In the genomic region with DNA sequence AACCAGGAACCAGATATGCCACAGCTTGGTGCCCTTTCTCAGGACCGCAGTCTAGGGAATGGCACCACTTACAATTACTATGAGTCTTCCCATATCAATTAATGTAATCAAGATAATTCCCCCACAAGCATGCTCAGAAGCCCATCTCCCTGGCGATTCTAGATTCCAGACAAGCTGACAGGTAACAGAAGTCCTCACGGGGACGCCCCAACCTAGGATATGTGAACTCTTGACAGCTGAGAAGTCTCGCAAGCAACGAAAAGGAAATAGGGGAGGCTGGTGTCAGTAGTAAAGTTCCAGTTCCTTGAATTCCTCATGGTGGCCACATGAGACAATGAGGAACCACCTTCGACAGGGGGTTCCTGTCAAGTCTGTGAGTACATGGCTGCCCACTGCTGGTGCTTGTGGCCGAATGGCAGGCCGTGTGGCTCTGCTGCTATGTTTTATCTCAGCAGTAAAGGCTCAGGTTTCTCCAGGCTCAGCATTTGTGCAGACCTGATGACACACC, we compare ENCODE assay signal across 15 mouse cellular contexts. TPM values are rescaled to one million over a fixed set of nuclear protein-coding genes. Genes with fewer than 3 reads are reported as not detected.
A peak's percentile ranks its signal among the peaks of the same experiment; 100 is the strongest.
DNase-seq lines count a peak whose midpoint lies in the region; ATAC-seq and TF ChIP-seq lines count a peak whose summit lies in the region.
"Had no signal": no experiment of that assay in that cellular context is flagged by ENCODE, and none has a peak within 500 bp of the region (broad histone marks: within the 10 kb centered on the region; RNA-seq: fewer than 3 reads in every experiment).

No protein-coding gene starts in this region.

- H3K4me2 ChIP-seq in intestine, postnatal 0 days (replicated peaks; ENCODE audit: low read depth), result no peak overlapping the region
- no peak overlapping the region for H3K4me2 ChIP-seq in intestine, embryonic 16.5 days (ENCODE audit: low read depth, low read length)
- H3K4me2 ChIP-seq in lung, postnatal 0 days (replicated peaks; ENCODE audit: low read depth, low read length), result no peak overlapping the region
- H3K4me2 ChIP-seq: forebrain, embryonic 15.5 days; heart, embryonic 12.5 days; liver, embryonic 13.5 days had no signal

- no peak for TF ChIP-seq POLR2A in bone marrow macrophage, adult 2 months (IDR thresholded peaks at IDR 0.05; ENCODE audit: borderline replicate concordance, low read depth, low read length)

- H3K27me3 ChIP-seq in intestine, postnatal 0 days (replicated peaks; ENCODE audit: control insufficient read depth, insufficient read depth, low read length), result no peaks in the 10 kb centered on the region
- no peaks in the 10 kb centered on the region for H3K27me3 ChIP-seq in intestine, embryonic 16.5 days (replicated peaks; ENCODE audit: control insufficient read depth, insufficient read depth, low read length)
- H3K27me3 ChIP-seq in lung, postnatal 0 days (replicated peaks; ENCODE audit: insufficient read depth, low read length), result no peaks in the 10 kb centered on the region
- H3K27me3 ChIP-seq: liver, embryonic 13.5 days had no signal

- no peak overlapping the region for H3K4me3 ChIP-seq in intestine, postnatal 0 days (ENCODE audit: low read depth, low read length)
- no peak overlapping the region for H3K4me3 ChIP-seq in intestine, embryonic 16.5 days (ENCODE audit: low read length)
- no peak overlapping the region for H3K4me3 ChIP-seq in lung, postnatal 0 days (ENCODE audit: low read depth, low read length)
- H3K4me3 ChIP-seq in bone marrow macrophage, adult 2 months (ENCODE audit: insufficient read depth, low read length), result no peak overlapping the region
- H3K4me3 ChIP-seq: forebrain, embryonic 15.5 days; heart, embryonic 12.5 days; liver, embryonic 13.5 days; megakaryocyte, embryonic 14.5 days had no signal

- no peaks in the 10 kb centered on the region; the same call in 1 of the 2 replicates for H3K4me1 ChIP-seq in intestine, postnatal 0 days (replicated peaks; ENCODE audit: control insufficient read depth, insufficient read depth, low read length)
- peaks cover 5% of the 10 kb centered on the region; the same call in 1 of the 2 replicates for H3K4me1 ChIP-seq in intestine, embryonic 16.5 days (ENCODE audit: control insufficient read depth, insufficient read depth, low read length)
- no peaks in the 10 kb centered on the region for H3K4me1 ChIP-seq in lung, postnatal 0 days (ENCODE audit: insufficient read depth, low read depth, low read length)
- peaks cover 9% of the 10 kb centered on the region for H3K4me1 ChIP-seq in bone marrow macrophage, adult 2 months (ENCODE audit: control insufficient read depth, insufficient read depth, low read length)
- H3K4me1 ChIP-seq: forebrain, embryonic 15.5 days had no signal

- peak; percentile 27 for DNase-seq in lung, postnatal 0 days (ENCODE audit: low spot score)
- no peak for DNase-seq in lung, postnatal 14 days
- DNase-seq in monocyte, adult 2 months (ENCODE audit: low read depth in 1 of 2, low spot score in 2 of 2), result peak; percentile 13 to 32
- no peak for DNase-seq in adrenal gland, adult (ENCODE audit: inconsistent age in 2 of 2, low spot score in 1 of 2)
- DNase-seq: adrenal gland, postnatal 36 days; cerebellum, adult 2 months; gastrocnemius, postnatal 10 days; liver, embryonic 13.5 days; right cerebral cortex, postnatal 25 days had no signal

- H3K9ac ChIP-seq in intestine, postnatal 0 days (ENCODE audit: low read depth, low read length), result no peak overlapping the region
- H3K9ac ChIP-seq in intestine, embryonic 16.5 days (ENCODE audit: low read depth, low read length), result no peak overlapping the region
- no peak overlapping the region for H3K9ac ChIP-seq in lung, postnatal 0 days (replicated peaks; ENCODE audit: low read depth)
- H3K9ac ChIP-seq: forebrain, embryonic 15.5 days; heart, embryonic 12.5 days; liver, embryonic 13.5 days had no signal

- H3K27ac ChIP-seq in intestine, postnatal 0 days (ENCODE audit: low read depth, low read length), result no peak overlapping the region
- H3K27ac ChIP-seq in intestine, embryonic 16.5 days (ENCODE audit: low read length), result no peak overlapping the region
- H3K27ac ChIP-seq in lung, postnatal 0 days (ENCODE audit: low read length), result no peak overlapping the region
- H3K27ac ChIP-seq in bone marrow macrophage, adult 2 months (ENCODE audit: insufficient read depth, low read depth, low read length), result no peak overlapping the region
- H3K27ac ChIP-seq: forebrain, embryonic 15.5 days; liver, embryonic 13.5 days had no signal

- no peak for TF ChIP-seq EP300 in lung, postnatal 0 days (IDR thresholded peaks at IDR 0.05)

- H3K36me3 ChIP-seq in intestine, postnatal 0 days (ENCODE audit: control insufficient read depth, insufficient read depth), result no peaks in the 10 kb centered on the region
- no peaks in the 10 kb centered on the region for H3K36me3 ChIP-seq in intestine, embryonic 16.5 days (ENCODE audit: control insufficient read depth, insufficient read depth, low read length)
- H3K36me3 ChIP-seq in lung, postnatal 0 days (ENCODE audit: insufficient read depth, low read length), result no peaks in the 10 kb centered on the region
- H3K36me3 ChIP-seq: forebrain, embryonic 15.5 days; heart, embryonic 12.5 days; liver, embryonic 13.5 days had no signal

- no peak for ATAC-seq in intestine, postnatal 0 days
- ATAC-seq in intestine, embryonic 16.5 days, result no peak
- no peak for ATAC-seq in lung, postnatal 0 days
- ATAC-seq: forebrain, embryonic 15.5 days had no signal

- H3K9me3 ChIP-seq in intestine, postnatal 0 days (ENCODE audit: control insufficient read depth), result no peaks in the 10 kb centered on the region
- H3K9me3 ChIP-seq in intestine, embryonic 16.5 days (ENCODE audit: control insufficient read depth, low read length), result no peaks in the 10 kb centered on the region
- H3K9me3 ChIP-seq in lung, postnatal 0 days (ENCODE audit: low read length), result no peaks in the 10 kb centered on the region
- H3K9me3 ChIP-seq: forebrain, embryonic 15.5 days; heart, embryonic 12.5 days; liver, embryonic 13.5 days; megakaryocyte, embryonic 14.5 days had no signal

- WGBS in intestine, postnatal 0 days, result 69% methylated on average over 9 of the region's 9 CpGs
- WGBS in intestine, embryonic 16.5 days, result 71% methylated on average over 9 of the region's 9 CpGs
- 67% methylated on average over 9 of the region's 9 CpGs for WGBS in lung, postnatal 0 days

- TF ChIP-seq CTCF in intestine, postnatal 0 days (IDR thresholded peaks at IDR 0.05; ENCODE audit: low read depth), result peak; percentile 47
- TF ChIP-seq CTCF in lung, postnatal 0 days (IDR thresholded peaks at IDR 0.05), result peak; percentile 26; the same call in 1 of the 2 replicates
- TF ChIP-seq CTCF in bone marrow macrophage, adult 2 months (IDR thresholded peaks at IDR 0.05; ENCODE audit: low read depth, low read length), result peak; percentile 16; the same call in 1 of the 2 replicates

RNA-seq across cellular contexts. Expression of gene Wdr5, which starts 48.7 kb away (rescaled TPM):
- polyA plus RNA-seq in intestine, postnatal 0 days (2015; fragmentation: Nextera tagmentation; extraction: Ambion mirVana), result 15.6 and 16.2 TPM in 2 replicates
- 40.0 and 44.8 TPM in 2 replicates for polyA plus RNA-seq in intestine, embryonic 16.5 days (2015; fragmentation: Nextera tagmentation; extraction: Ambion mirVana)
- polyA plus RNA-seq in lung, postnatal 0 days (2015; fragmentation: Nextera tagmentation; extraction: Ambion mirVana), result 20.5 and 24.0 TPM in 2 replicates
- 22.0 and 25.4 TPM in 2 replicates for polyA plus RNA-seq in bone marrow macrophage, adult 2 months (2012; ENCODE audit: insufficient read depth, insufficient read length, missing spikeins)

RNA-seq across cellular contexts. Expression of gene Brd3, which starts 56.2 kb away (rescaled TPM):
- polyA plus RNA-seq in intestine, postnatal 0 days (2015; fragmentation: Nextera tagmentation; extraction: Ambion mirVana), result 49.8 and 50.2 TPM in 2 replicates
- polyA plus RNA-seq in intestine, embryonic 16.5 days (2015; fragmentation: Nextera tagmentation; extraction: Ambion mirVana), result 82.5 and 85.9 TPM in 2 replicates
- 44.9 and 47.5 TPM in 2 replicates for polyA plus RNA-seq in lung, postnatal 0 days (2015; fragmentation: Nextera tagmentation; extraction: Ambion mirVana)
- 27.4 and 29.1 TPM in 2 replicates for polyA plus RNA-seq in bone marrow macrophage, adult 2 months (2012; ENCODE audit: insufficient read depth, insufficient read length, missing spikeins)

Comparison
In these comparisons a context has a peak if more than half of its experiments do, and no peak if none do; other contexts are left out.
1. DNase-seq: peak in lung, postnatal 0 days (single experiment) and monocyte, adult 2 months (2 of 2); none in lung, postnatal 14 days (single experiment) and adrenal gland, adult (0 of 2).
2. Peak in every context shown above with its lines, with median percentiles within 50 percentile points of each other: CTCF ChIP-seq.